Mouse (Mus musculus) stomach, postnatal 0 days (tissue): ENCODE measurements around the gene Bnc2.

Source experiments
- CTCF ChIP-seq: IDR thresholded peaks from 2 replicates; pipeline ENCODE4 v1.5.1; 2016; ENCODE audit warnings: antibody characterized with exemption, low read depth, mild to moderate bottlenecking, moderate library complexity
- EP300 ChIP-seq: optimal IDR thresholded peaks from 2 replicates; pipeline ENCODE3; 2016; ENCODE audit warnings: antibody characterized with exemption

DNA sequence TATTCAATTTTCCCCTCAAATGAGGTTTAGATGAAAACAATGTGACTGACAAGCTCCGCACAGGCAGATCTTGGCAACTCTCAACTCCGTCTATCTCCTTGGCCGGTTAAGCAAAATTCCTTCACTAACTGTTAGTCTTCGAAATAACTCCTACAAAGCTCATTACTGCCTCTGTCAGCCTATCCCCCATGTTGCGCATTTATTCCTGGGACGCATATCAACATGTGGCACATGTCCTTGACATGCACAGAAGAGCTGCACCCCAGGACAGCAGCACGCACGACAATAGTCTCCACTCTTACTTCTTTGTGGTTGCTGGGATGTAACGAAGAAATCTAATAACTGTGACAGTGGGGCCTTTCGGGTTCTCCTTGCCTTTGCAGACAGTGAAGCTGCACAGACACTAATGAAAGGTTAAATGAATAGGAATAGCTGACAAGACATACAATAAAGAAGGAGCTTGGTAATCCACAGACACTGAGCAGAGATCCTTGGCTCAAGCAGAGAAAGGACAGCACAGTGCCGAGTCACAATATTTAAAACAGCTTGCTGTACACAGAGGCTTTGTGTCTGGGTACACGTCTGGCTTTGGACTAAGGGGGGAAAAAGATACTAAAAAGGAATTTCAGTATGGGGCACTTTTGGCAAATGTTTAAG is 6.0 kb downstream of the Bnc2 start:
- TF ChIP-seq CTCF (0 out of 2 replicates have a peak, but pooled peaks have one; percentile 2), EP300 (no peak)
